Mouse (Mus musculus) heart, adult 8-10 months (tissue): ENCODE measurements around the gene Wfdc2. TPM values are rescaled to one million over a fixed set of nuclear protein-coding genes. Genes with fewer than 3 reads are reported as not detected.

Source experiments
- DNase-seq: peaks from one replicate; pipeline ENCODE4 v3.0.0; 2022; ENCODE audit warnings: low spot score
- total RNA-seq, 4 experiments: library from RNA; stranded (reverse); gene quantifications; 2 replicates each; pipeline ENCODE4 v1.2.4; 2022

Gene Wfdc2
- total RNA-seq, 4 experiments from 2014 or later: 0.73 to 3.1 (median 2.1) TPM

DNA sequence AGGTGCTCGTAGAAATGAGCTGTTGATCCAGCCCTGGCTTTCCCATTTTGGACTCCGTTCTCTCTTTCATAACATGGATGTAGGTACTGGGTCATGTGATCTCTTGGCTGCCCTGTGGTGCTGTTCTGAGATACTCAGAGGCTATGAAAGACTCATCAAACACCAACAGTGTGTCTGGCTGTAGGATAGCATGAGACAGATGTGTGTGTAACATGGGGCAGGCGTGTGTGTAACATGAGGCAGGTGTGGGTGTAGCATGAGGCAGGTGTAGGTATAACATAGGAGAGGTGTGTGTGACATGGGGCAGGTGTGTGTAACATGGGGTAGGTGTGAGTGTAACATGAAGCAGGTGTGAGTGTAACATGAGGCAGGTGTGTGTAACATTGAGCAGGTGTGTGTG lies 53.2 kb downstream of the Wfdc2 start:
- no peak for DNase-seq

Other genes starting within 250 kb of the Wfdc2 start
- gene Svs6, start 245.7 kb upstream of the Wfdc2 start, total RNA-seq: not detected
- not detected for gene Svs5, start 229.7 kb upstream of the Wfdc2 start, total RNA-seq
- 100 to 1,000 TPM in 1 of 4 experiments, 1 to 10 TPM in 3; 1.1 to 110 (median 2.3) TPM for gene Slpi, start 173.3 kb upstream of the Wfdc2 start, total RNA-seq
- gene Rbpjl, start 159.3 kb upstream of the Wfdc2 start, total RNA-seq: not detected
- gene Matn4, start 157.3 kb upstream of the Wfdc2 start, total RNA-seq: under 1 TPM; 0.25 to 0.50 (median 0.29) TPM
- 10 to 100 TPM; 14.9 to 23.0 (median 20.7) TPM for gene Sdc4, start 118.5 kb upstream of the Wfdc2 start, total RNA-seq
- gene Sys1, start 105.4 kb upstream of the Wfdc2 start, total RNA-seq: 10 to 100 TPM; 25.2 to 28.5 (median 25.8) TPM
- 1 to 10 TPM; 3.6 to 6.7 (median 5.5) TPM for gene Gm20458, start 101.4 kb upstream of the Wfdc2 start, total RNA-seq
- gene Trp53tg5, start 88.7 kb upstream of the Wfdc2 start, total RNA-seq: not detected
- gene Dbndd2, start 76.3 kb upstream of the Wfdc2 start, total RNA-seq: 10 to 100 TPM; 11.3 to 15.0 (median 12.6) TPM
- 10 to 100 TPM; 32.0 to 34.8 (median 33.9) TPM for gene Pigt, start 64.9 kb upstream of the Wfdc2 start, total RNA-seq
- gene Spint3, start 11.0 kb downstream of the Wfdc2 start, total RNA-seq: not detected
- gene Wfdc6a, start 23.0 kb downstream of the Wfdc2 start, total RNA-seq: under 1 TPM in 1 of 4 experiments, not detected in 3; 0.49 TPM
- gene Eppin, start 31.2 kb downstream of the Wfdc2 start, total RNA-seq: not detected
- gene Wfdc6b, start 51.1 kb downstream of the Wfdc2 start, total RNA-seq: not detected
- not detected for gene Wfdc8, start 51.2 kb downstream of the Wfdc2 start, total RNA-seq
- not detected for gene Wfdc16, start 76.4 kb downstream of the Wfdc2 start, total RNA-seq
- gene Wfdc10, start 93.6 kb downstream of the Wfdc2 start, total RNA-seq: not detected
- not detected for gene Wfdc9, start 94.2 kb downstream of the Wfdc2 start, total RNA-seq
- gene Wfdc11, start 111.7 kb downstream of the Wfdc2 start, total RNA-seq: not detected
- under 1 TPM in 1 of 4 experiments, not detected in 3; 0.24 TPM for gene Wfdc13, start 122.7 kb downstream of the Wfdc2 start, total RNA-seq
- not detected for gene Spint4, start 136.1 kb downstream of the Wfdc2 start, total RNA-seq
- not detected for gene Spint5, start 152.9 kb downstream of the Wfdc2 start, total RNA-seq
- under 1 TPM in 2 of 4 experiments, not detected in 2; 0.30 to 0.83 TPM for gene Wfdc3, start 183.5 kb downstream of the Wfdc2 start, total RNA-seq
- 10 to 100 TPM; 20.4 to 28.2 (median 26.9) TPM for gene Dnttip1, start 183.6 kb downstream of the Wfdc2 start, total RNA-seq
- 1 to 10 TPM in 2 of 4 experiments, under 1 TPM in 2; 0.47 to 2.7 (median 1.4) TPM for gene Ube2c, start 207.5 kb downstream of the Wfdc2 start, total RNA-seq
- gene Tnnc2, start 217.6 kb downstream of the Wfdc2 start, total RNA-seq: 1 to 10 TPM; 2.9 to 7.2 (median 3.1) TPM
- gene Snx21, start 223.4 kb downstream of the Wfdc2 start, total RNA-seq: 10 to 100 TPM; 23.1 to 24.9 (median 23.5) TPM
- 10 to 100 TPM; 12.3 to 13.3 (median 12.6) TPM for gene Acot8, start 242.5 kb downstream of the Wfdc2 start, total RNA-seq
- 1 to 10 TPM; 2.2 to 2.7 (median 2.5) TPM for gene Zswim3, start 242.7 kb downstream of the Wfdc2 start, total RNA-seq